Mouse (Mus musculus) E14TG2a.4 (cell line): ENCODE data around the gene Slc17a7.
A peak's percentile ranks its signal among the peaks of the same experiment; 100 is the strongest.
"Not testable (repeated sequence)": the region's sequence is repeated elsewhere in the genome, so short reads cannot be mapped to it uniquely, and the experiment has no call there.

Source experiments
- H3K27me3 ChIP-seq: 2 replicates; pipeline ENCODE4 v1.6.1; 2014; ENCODE audit warnings: low read length, control low read depth; ENCODE audit not compliant: insufficient read depth
- H3K36me3 ChIP-seq: 2 replicates; pipeline ENCODE4 v1.6.1; 2014; ENCODE audit warnings: low read length, control low read depth; ENCODE audit not compliant: insufficient read depth
- H3K4me1 ChIP-seq: replicated peaks from 2 replicates; pipeline ENCODE4 v1.6.1; 2014; ENCODE audit warnings: low read depth, low read length, control low read depth
- H3K4me3 ChIP-seq: replicated peaks from 2 replicates; pipeline ENCODE4 v1.5.1; 2014; ENCODE audit warnings: mild to moderate bottlenecking, low read length
- H3K9me3 ChIP-seq: 2 replicates; pipeline ENCODE4 v1.6.1; 2014; ENCODE audit warnings: low read length, control low read depth
- CTCF ChIP-seq: conservative IDR thresholded peaks from 2 replicates; pipeline ENCODE4 v1.5.1; 2014; ENCODE audit warnings: low read length
- NANOG ChIP-seq: IDR thresholded peaks from 2 replicates; pipeline ENCODE4 v1.6.1; 2014; ENCODE audit warnings: borderline replicate concordance, low read length, mixed read lengths
- POU5F1 ChIP-seq: IDR thresholded peaks from 2 replicates; pipeline ENCODE4 v1.6.1; 2014; ENCODE audit warnings: low read length, borderline replicate concordance

Slc17a7 gene

DNA sequence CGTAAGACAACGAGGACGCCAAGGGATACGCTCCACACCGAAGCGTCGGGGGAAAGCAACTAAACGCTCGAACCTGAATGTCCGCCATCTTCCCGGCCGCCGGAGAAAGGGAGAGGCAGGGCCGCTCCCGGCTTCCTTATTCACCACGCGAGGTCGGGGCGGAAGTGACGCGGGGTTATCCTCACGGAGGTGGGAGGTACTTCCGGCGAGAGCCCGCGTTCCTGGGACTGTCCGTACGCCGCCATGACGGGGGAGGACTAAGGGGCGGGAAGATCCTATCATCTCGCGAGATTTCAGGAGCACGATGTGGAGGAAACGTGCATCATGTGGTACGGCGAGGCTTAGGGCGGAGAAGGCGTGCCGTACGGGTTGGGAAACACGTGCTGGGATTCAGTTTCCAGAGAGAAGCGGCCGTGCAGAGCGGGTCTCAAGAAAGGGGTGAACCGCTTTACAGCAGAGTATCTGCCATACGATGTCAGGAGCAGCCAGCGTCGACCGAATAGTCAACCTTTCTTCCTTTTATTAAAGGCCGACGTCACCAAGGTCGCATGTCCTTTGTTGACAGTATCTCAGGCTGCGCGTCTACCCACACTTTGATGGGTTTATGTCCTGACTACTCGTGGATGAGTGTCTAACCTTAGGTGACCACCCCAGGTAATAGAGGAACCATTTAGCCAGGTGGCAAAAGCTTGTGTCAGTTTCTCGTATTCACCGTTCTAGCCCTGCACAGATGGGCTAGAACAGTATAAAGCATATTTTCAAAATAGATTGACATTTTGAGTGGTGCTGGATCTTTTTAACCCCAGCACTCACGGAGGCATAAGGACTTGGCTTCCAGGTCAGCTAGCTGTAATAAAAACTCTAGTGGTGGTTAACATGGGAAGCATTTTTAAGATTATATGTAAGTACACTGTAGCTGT is 39.3 kb upstream of the Slc17a7 start, which contains the start of gene Rps11:
Gene Rps11 (minus strand): TSS at position 216 of the 920 bp plus-strand sequence.
- Histone ChIP-seq H3K27me3 (no peaks in the 10 kb centered on the region), H3K36me3 (peaks cover 71% of the 10 kb centered on the region), H3K4me1 (peaks cover 32% of the 10 kb centered on the region), H3K9me3 (no peaks in the 10 kb centered on the region), H3K4me3 (peak within 1 kb of the TSS; percentile 98)
- TF ChIP-seq NANOG, result no peak

GRCm38 (mm10) chr7:45125144-45125600 is 38.6 kb upstream of the Slc17a7 start:
- Histone ChIP-seq H3K9me3 (no peaks in the 10 kb centered on the region), H3K36me3 (peaks cover 64% of the 10 kb centered on the region), H3K4me1 (peaks cover 32% of the 10 kb centered on the region), H3K4me3 (peak overlapping the region; percentile 92), H3K27me3 (no peaks in the 10 kb centered on the region)
- TF ChIP-seq POU5F1, result no peak

- H3K9me3 ChIP-seq, H3K27me3 ChIP-seq: not testable (repeated sequence)
- Histone ChIP-seq H3K4me3 (peak overlapping the region; percentile 92), H3K36me3 (peaks cover 60% of the 10 kb centered on the region), H3K4me1 (peaks cover 32% of the 10 kb centered on the region)
Observed at GRCm38 (mm10) chr7:45125649-45126048, 38.1 kb upstream of the Slc17a7 start.

DNA sequence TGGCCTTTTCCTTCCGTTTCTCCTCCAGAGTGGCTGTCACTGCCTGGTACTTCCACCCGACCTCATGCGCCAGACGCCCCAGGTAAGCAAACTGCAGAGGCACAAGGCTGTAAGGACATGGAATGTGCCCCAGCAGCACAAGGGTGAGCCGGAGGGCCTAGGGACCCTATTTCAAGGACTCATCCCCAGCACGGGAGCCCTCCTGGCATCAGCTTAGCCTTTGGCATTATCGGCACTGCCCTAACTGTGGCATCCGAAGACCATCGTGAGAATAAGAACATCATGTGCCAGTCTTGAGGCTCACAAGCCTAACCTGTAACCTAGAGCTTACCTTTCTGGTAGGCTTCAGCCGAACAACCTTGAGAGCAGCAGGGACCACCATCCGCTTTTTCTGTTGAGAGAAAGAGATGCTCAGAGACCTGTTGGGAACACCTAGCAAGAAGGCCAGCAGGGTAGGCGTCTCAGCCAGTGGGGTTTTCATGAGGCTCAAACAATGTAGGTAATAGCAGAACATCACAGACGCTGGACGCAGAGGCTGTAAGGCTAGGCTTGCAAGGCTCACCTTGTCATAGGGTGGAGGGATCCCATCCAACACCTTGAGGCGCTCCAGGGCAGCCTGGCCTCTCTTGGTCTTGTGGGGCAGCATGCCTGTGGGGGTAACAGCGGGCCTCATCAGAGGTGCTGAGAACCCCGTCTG is 37.5 kb upstream of the Slc17a7 start:
- peaks cover 53% of the 10 kb centered on the region for H3K36me3 ChIP-seq
- H3K4me3 ChIP-seq, result peak overlapping the region; percentile 92
- TF ChIP-seq POU5F1 (no peak), CTCF (no peak), NANOG (no peak)
- peaks cover 32% of the 10 kb centered on the region for H3K4me1 ChIP-seq
- H3K9me3 ChIP-seq, result no peaks in the 10 kb centered on the region
- H3K27me3 ChIP-seq, result no peaks in the 10 kb centered on the region

- peaks cover 45% of the 10 kb centered on the region for H3K36me3 ChIP-seq
- TF ChIP-seq CTCF (peak; percentile 21; the same call in 1 of the 2 replicates), NANOG (no peak), POU5F1 (no peak)
- peak overlapping the region; percentile 92 for H3K4me3 ChIP-seq
- peaks cover 32% of the 10 kb centered on the region for H3K4me1 ChIP-seq
- no peaks in the 10 kb centered on the region for H3K9me3 ChIP-seq
- no peaks in the 10 kb centered on the region for H3K27me3 ChIP-seq
Observed at GRCm38 (mm10) chr7:45126844-45127699, 36.7 kb upstream of the Slc17a7 start.

DNA sequence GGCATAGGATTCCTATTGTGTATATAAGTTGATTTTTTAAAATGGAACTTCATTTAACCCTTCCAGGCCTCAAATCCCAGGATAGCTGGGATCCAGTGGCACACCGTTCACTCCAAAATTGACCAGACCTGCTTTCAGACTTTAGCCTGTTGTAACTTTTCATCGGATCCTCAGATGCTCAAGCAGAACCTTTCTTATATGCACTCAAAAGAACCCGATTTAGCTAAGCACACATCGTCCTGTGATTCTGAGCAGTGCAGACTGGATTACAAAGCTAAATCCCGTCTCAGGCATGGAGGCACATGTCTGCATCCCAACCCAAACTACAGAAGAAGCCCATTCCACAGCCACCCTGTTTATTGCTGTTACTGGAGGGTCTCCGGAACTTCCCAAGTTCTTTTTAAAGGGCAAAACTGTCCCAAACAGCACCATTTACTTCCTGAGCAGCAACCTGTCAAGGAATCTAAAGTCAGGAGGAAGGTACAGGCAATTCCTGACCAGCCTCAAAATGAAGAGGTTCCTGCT is 36.0 kb upstream of the Slc17a7 start:
- Histone ChIP-seq H3K4me1 (peaks cover 33% of the 10 kb centered on the region), H3K36me3 (peaks cover 39% of the 10 kb centered on the region), H3K27me3 (no peaks in the 10 kb centered on the region), H3K4me3 (peak overlapping the region; percentile 92), H3K9me3 (no peaks in the 10 kb centered on the region)
- no peak for TF ChIP-seq NANOG
- TF ChIP-seq CTCF, result no peak

DNA sequence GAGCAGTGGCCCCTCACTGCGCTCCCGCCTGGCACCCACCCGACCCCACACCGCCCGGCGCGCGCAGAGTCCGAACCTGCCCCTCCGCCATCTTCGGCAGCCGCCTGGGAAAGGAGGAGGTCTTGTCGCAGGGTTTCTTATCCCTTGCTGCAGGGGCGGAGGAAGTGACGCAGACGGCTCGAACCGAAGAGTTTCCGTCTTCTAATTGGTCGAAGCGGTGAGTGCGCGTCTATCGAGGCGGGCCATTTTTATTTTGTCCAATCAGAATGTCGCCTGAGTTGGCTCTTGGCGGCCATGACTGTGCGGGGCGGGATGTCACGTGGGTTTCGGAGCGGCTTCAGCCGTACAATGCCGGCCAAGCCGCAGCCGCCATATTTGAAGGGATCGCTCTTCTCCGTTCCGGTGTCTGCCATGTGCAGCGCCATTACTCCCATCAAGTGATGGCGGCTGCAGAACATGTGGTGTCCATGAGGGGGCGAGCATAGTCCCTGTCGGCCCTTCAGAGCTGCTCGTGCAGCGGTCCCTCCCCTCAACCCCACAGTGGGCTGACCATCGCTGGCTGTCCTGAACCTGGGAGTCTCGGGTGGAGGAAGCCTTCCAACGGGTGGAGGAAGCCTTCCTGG is 35.0 kb upstream of the Slc17a7 start, which contains the start of gene Rpl13a:
Gene Rpl13a (minus strand): TSS at position 138 of the 623 bp plus-strand sequence.
- peaks cover 41% of the 10 kb centered on the region for H3K4me1 ChIP-seq
- H3K9me3 ChIP-seq, result no peaks in the 10 kb centered on the region
- no peaks in the 10 kb centered on the region for H3K27me3 ChIP-seq
- peak within 1 kb of the TSS; percentile 92 for H3K4me3 ChIP-seq
- peaks cover 29% of the 10 kb centered on the region for H3K36me3 ChIP-seq
- TF ChIP-seq CTCF, result peak; percentile 41
- no peak for TF ChIP-seq POU5F1
- no peak for TF ChIP-seq NANOG

- H3K36me3 ChIP-seq, result peaks cover 29% of the 10 kb centered on the region
- H3K9me3 ChIP-seq, result no peaks in the 10 kb centered on the region
- peak overlapping the region; percentile 92 for H3K4me3 ChIP-seq
- H3K27me3 ChIP-seq, result no peaks in the 10 kb centered on the region
- H3K4me1 ChIP-seq, result peaks cover 46% of the 10 kb centered on the region
- TF ChIP-seq CTCF (no peak), NANOG (no peak), POU5F1 (no peak)
Observed at GRCm38 (mm10) chr7:45129318-45129717, 34.4 kb upstream of the Slc17a7 start.
